Mouse (Mus musculus) heart, adult 2 months (tissue): Measurements from ENCODE around the gene Sat2. TPM values are rescaled to one million over a fixed set of nuclear protein-coding genes. Genes with fewer than 3 reads are reported as not detected.

Source experiments
- DNase-seq, 2 experiments: peaks; one replicate each; pipeline ENCODE4 v3.0.0; 2021
- H3K27ac ChIP-seq: fragments of 200-600 bp; 2 replicates; pipeline ENCODE4 v1.8.1; 2022
- H3K27me3 ChIP-seq: fragments of 200-500 bp; 2 replicates; pipeline ENCODE4 v1.6.1; 2012; ENCODE audit warnings: mild to moderate bottlenecking, low read length, inconsistent platforms, mixed read lengths; ENCODE audit not compliant: control insufficient read depth, insufficient read depth
- H3K36me3 ChIP-seq: fragments of 200-500 bp; 2 replicates; pipeline ENCODE4 v1.6.1; 2012; ENCODE audit warnings: low read length, inconsistent platforms; ENCODE audit not compliant: control insufficient read depth, insufficient read depth
- H3K4me1 ChIP-seq: fragments of 200-500 bp; 2 replicates; pipeline ENCODE4 v1.6.1; 2011; ENCODE audit warnings: low read length; ENCODE audit not compliant: control insufficient read depth, insufficient read depth
- H3K4me3 ChIP-seq: fragments of 200-600 bp; 2 replicates; pipeline ENCODE4 v1.8.1; 2022
- H3K79me2 ChIP-seq: fragments of 200-500 bp; replicated peaks from 2 replicates; pipeline ENCODE4 v1.6.1; 2012; ENCODE audit warnings: mild to moderate bottlenecking, inconsistent platforms, low read length, moderate library complexity, mixed read lengths; ENCODE audit not compliant: control insufficient read depth, insufficient read depth
- H3K9ac ChIP-seq: fragments of 200-500 bp; 2 replicates; pipeline ENCODE4 v1.6.1; 2012; ENCODE audit warnings: low read depth, mild to moderate bottlenecking, control low read depth, inconsistent platforms, low read length, mixed read lengths
- CTCF ChIP-seq: fragments of 200-600 bp; IDR thresholded peaks from 2 replicates; pipeline ENCODE4 v1.8.1; 2022; ENCODE audit warnings: antibody characterized with exemption, mild to moderate bottlenecking, moderate library complexity
- EP300 ChIP-seq: fragments of 200-500 bp; IDR thresholded peaks from 2 replicates; pipeline ENCODE4 v1.6.1; 2011; ENCODE audit warnings: low read depth, low read length, control low read depth; ENCODE audit not compliant: insufficient read depth
- POLR2A ChIP-seq: fragments of 200-500 bp; IDR thresholded peaks from 2 replicates; pipeline ENCODE4 v1.6.1; 2011; ENCODE audit warnings: mild to moderate bottlenecking, low read depth, low read length, control low read depth; ENCODE audit not compliant: insufficient read depth
- WGBS: fragments of 180-500 bp; shearing (Covaris S2); methylation state at CpG from one replicate; pipeline ENCODE4 v1.1.7; 2018; 5-methylcytosine and 5-hydroxymethylcytosine counted together
- intact Hi-C: fragments of 180-260 bp; cut with DNase I; formaldehyde crosslinking; loops from one replicate; pipeline ENCODE4 v1.15.1; 2025
- long read RNA-seq: library from polyadenylated mRNA; stranded (forward); transcript quantifications from one replicate; pipeline ENCODE4 v2.0.0, GENCODE M21; 2021
- polyA plus RNA-seq: library from polyadenylated mRNA; depleted of rRNA; stranded (reverse); fragments of >200 nt; gene quantifications from 2 replicates; pipeline ENCODE4 v1.2.3, GENCODE M21; 2012; rRNA removed
- total RNA-seq, 2 experiments: library from RNA; stranded (reverse); gene quantifications; 2 replicates each; pipeline ENCODE4 v1.2.3; 2021

Gene Sat2
- total RNA-seq (1 to 10 TPM; 1.8 to 1.9 TPM), polyA plus RNA-seq (4.5 and 6.1 TPM in 2 replicates)
- long read RNA-seq, partial matches to known transcripts = 1 of 6 reads
- long read RNA-seq, other reads (novel, unspliced or antisense) = 1 of 6 reads

DNA sequence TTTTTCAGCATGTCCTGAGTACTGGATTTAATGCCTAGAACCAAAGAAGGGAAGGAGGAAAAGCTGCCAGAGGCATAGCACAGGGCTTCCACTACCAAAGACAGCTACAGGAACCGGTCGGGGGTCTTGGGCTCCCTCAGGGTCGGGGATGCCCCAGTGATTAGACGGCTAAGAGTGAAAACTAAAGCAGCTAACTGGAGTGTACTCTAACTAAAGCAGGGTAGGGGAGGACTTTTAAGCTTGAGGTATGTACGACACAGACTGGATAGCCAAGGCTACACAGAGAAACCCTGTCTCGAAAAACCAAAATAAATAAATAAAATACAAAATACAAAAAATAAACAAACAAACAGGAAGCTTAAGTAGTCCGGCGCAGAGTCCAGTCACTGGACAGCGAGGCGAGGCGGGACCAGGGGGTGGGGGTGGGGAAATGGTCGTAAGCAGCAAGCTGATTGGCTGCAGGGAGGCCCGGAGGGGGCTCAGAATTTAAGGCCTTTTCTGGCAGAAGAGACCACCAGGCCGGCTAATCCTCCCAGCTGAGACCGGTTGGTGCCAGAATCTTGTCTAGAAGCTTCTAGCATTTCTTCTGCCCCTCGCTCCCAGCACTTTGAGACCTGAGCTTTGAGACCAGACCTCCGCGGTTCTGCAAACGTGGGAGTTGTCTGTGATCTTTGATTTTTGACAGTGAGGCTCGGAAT lies at the start of gene Sat2:
Sat2 (plus strand) TSS at position 454 of the 698 bp plus-strand sequence.
- intact Hi-C loops = no loop called here
- Histone ChIP-seq H3K27me3 (no peaks in the 10 kb centered on the region), H3K4me1 (peaks cover 1% of the 10 kb centered on the region; the same call in 1 of the 2 replicates), H3K4me3 (peak within 1 kb of the TSS; percentile 79), H3K27ac (peak within 1 kb of the TSS; percentile 86), H3K79me2 (no peaks in the 10 kb centered on the region), H3K36me3 (no peaks in the 10 kb centered on the region), H3K9ac (peak within 1 kb of the TSS; percentile 67)
- peak; percentile 70 to 75 for DNase-seq
- 1% methylated on average over 20 of the region's 20 CpGs for WGBS
- TF ChIP-seq CTCF (no peak), EP300 (no peak), POLR2A (peak; percentile 65)

- Histone ChIP-seq H3K27me3 (no peaks in the 10 kb centered on the region), H3K79me2 (no peaks in the 10 kb centered on the region; the same call in 1 of the 2 replicates), H3K4me3 (no peak overlapping the region), H3K4me1 (0 out of 2 replicates have a peak, but pooled peaks cover 1% of the 10 kb centered on the region), H3K9ac (no peak overlapping the region), H3K27ac (no peak overlapping the region), H3K36me3 (no peaks in the 10 kb centered on the region)
- intact Hi-C loops = loop anchor here (5.0 kb wide), 2 partner anchors 158 to 178 kb away; partner anchors contain the start of genes Cyb5d1, Naa38 and Tmem88
- no peak for TF ChIP-seq POLR2A
- TF ChIP-seq CTCF = peak; percentile 65
- DNase-seq = no peak
- WGBS = 56% methylated on average over 3 of the region's 3 CpGs
These were observed 46.6 kb upstream of the Sat2 start for GRCm38 (mm10) chr11:69575220-69575619.

GRCm38 (mm10) chr11:69576307-69576706 lies 45.5 kb upstream of the Sat2 start:
- no peaks in the 10 kb centered on the region for H3K27me3 ChIP-seq
- H3K36me3 ChIP-seq = no peaks in the 10 kb centered on the region
- TF ChIP-seq POLR2A (no peak), EP300 (no peak), CTCF (no peak)
- WGBS = 57% methylated on average over 5 of the region's 5 CpGs
- no peak overlapping the region for H3K9ac ChIP-seq
- no peaks in the 10 kb centered on the region; the same call in 1 of the 2 replicates for H3K79me2 ChIP-seq
- no peak for DNase-seq
- H3K4me1 ChIP-seq = 0 out of 2 replicates have a peak, but pooled peaks cover 1% of the 10 kb centered on the region
- no peak overlapping the region for H3K4me3 ChIP-seq
- no peak overlapping the region for H3K27ac ChIP-seq
- intact Hi-C loops = loop anchor here (5.0 kb wide), 2 partner anchors 159 to 179 kb away; partner anchors contain the start of genes Cyb5d1, Naa38 and Tmem88

- Histone ChIP-seq H3K27ac (peak overlapping the region; percentile 73), H3K9ac (peak overlapping the region; percentile 70), H3K36me3 (no peaks in the 10 kb centered on the region), H3K4me1 (peaks cover 5% of the 10 kb centered on the region), H3K4me3 (peak overlapping the region; percentile 61), H3K79me2 (no peaks in the 10 kb centered on the region; the same call in 1 of the 2 replicates), H3K27me3 (no peaks in the 10 kb centered on the region)
- intact Hi-C loops = loop anchor here (2.0 to 5.0 kb wide), 3 partner anchors 32 to 181 kb away; partner anchors contain the start of genes Cyb5d1, Naa38 and Tmem88
- TF ChIP-seq POLR2A (no peak), CTCF (no peak), EP300 (no peak)
- WGBS = 19% methylated on average over 15 of the region's 15 CpGs
- DNase-seq = no peak
These were observed 43.5 kb upstream of the Sat2 start for GRCm38 (mm10) chr11:69578301-69578700.

DNA sequence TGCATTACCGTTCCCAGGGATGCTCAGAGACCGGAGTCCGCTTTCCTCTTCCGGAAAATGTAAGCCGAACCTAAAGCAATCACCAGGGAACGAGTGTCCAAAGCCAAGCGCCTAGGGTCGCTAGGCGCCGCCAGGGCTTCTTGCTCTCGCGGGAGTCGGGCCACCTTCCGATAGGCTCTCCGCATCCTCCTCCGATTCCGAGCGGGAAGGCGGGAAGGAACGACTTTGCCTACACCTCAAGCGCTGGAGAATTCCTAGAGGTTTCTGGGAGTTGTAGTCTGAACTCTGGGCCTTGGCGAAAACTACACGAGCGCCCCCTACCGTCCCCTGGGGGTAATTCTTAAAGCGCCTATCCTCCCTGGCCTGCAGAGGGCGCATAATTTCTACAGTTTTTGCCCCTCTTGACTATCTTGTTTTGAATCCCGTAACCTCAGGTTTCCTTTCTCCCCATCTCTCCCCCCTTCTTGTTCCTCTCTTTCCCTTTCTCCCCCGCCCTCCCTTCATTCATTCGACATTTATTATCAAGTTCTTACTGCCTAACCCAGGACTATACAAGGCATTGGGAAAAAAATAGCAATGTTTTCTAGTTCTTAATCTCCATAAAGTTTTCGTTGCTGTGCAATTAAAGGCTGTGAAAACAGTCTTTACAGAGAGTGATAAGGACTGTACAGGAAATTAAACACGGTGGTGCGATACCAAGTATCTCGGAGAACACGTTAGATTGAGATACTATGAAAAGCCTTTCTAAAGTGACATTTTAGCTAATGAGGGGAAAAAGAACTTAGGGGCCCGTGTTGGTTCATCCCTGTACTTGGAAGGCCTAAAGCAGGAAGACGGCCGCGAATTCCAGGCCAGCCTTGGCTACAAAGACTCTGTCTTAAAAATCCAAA lies 42.5 kb upstream of the Sat2 start:
- Histone ChIP-seq H3K9ac (peak overlapping the region; percentile 70), H3K27ac (peak overlapping the region; percentile 89), H3K4me1 (peaks cover 5% of the 10 kb centered on the region), H3K36me3 (no peaks in the 10 kb centered on the region), H3K27me3 (no peaks in the 10 kb centered on the region), H3K79me2 (no peaks in the 10 kb centered on the region; the same call in 1 of the 2 replicates), H3K4me3 (peak overlapping the region; percentile 91)
- peak; percentile 96 to 97 for DNase-seq
- no peak; the same call in 1 of the 2 replicates for TF ChIP-seq CTCF
- peak; percentile 68 for TF ChIP-seq POLR2A
- TF ChIP-seq EP300 = peak; percentile 97
- under 1% methylated on average over 39 of the region's 39 CpGs for WGBS
- intact Hi-C loops = loop anchor here (1.0 to 5.0 kb wide), 5 partner anchors 33 to 182 kb away; partner anchors contain the start of genes Cyb5d1, Naa38, Senp3 and Tmem88
